Mouse (Mus musculus) embryonic facial prominence, embryonic 11.5 days (tissue): ENCODE data around the gene Ugt1a7c. TPM values are rescaled to one million over a fixed set of nuclear protein-coding genes. Genes with fewer than 3 reads are reported as not detected.
"Not testable (repeated sequence)": the region's sequence is repeated elsewhere in the genome, so short reads cannot be mapped to it uniquely, and the experiment has no call there.

ENCODE experiments used
- ATAC-seq: fragments of 200-750 bp; cut with Nextera tagmentation; replicated peaks from 2 replicates; pipeline ENCODE4 v1.8.0; 2017; ENCODE audit warnings: low read depth; ENCODE audit not compliant: insufficient number of reproducible peaks, low FRiP score, low TSS enrichment
- DNase-seq: peaks from one replicate; pipeline ENCODE4 v3.0.0-alpha.2; 2015; ENCODE audit warnings: low spot score
- H3K27ac ChIP-seq: fragments of 300-500 bp; sonication (generic); replicated peaks from 2 replicates; pipeline ENCODE4 v1.5.1; 2014; ENCODE audit warnings: mild to moderate bottlenecking, low read depth, low read length, control low read depth
- H3K27me3 ChIP-seq: fragments of 300-500 bp; sonication (generic); 2 replicates; pipeline ENCODE4 v1.6.1; 2014; ENCODE audit warnings: mild to moderate bottlenecking, low read length, moderate library complexity, mixed read lengths; ENCODE audit not compliant: control insufficient read depth, insufficient read depth
- H3K36me3 ChIP-seq: fragments of 300-500 bp; sonication (generic); replicated peaks from 2 replicates; pipeline ENCODE4 v1.6.1; 2014; ENCODE audit warnings: low read depth, mild to moderate bottlenecking, low read length, moderate library complexity, mixed read lengths; ENCODE audit not compliant: control insufficient read depth, insufficient read depth
- H3K4me1 ChIP-seq: fragments of 300-500 bp; sonication (generic); 2 replicates; pipeline ENCODE4 v1.6.1; 2014; ENCODE audit warnings: low read length, mixed read lengths; ENCODE audit not compliant: control insufficient read depth, insufficient read depth
- H3K4me2 ChIP-seq: fragments of 300-500 bp; sonication (generic); 2 replicates; pipeline ENCODE4 v1.6.1; 2014; ENCODE audit warnings: low read depth, mild to moderate bottlenecking, control low read depth, low read length, moderate library complexity
- H3K4me3 ChIP-seq: fragments of 300-500 bp; sonication (generic); 2 replicates; pipeline ENCODE4 v1.5.1; 2014; ENCODE audit warnings: low read depth, low read length, control low read depth
- H3K9ac ChIP-seq: fragments of 300-500 bp; sonication (generic); replicated peaks from 2 replicates; pipeline ENCODE4 v1.6.1; 2014; ENCODE audit warnings: mild to moderate bottlenecking, control low read depth, low read length
- H3K9me3 ChIP-seq: fragments of 300-500 bp; sonication (generic); replicated peaks from 2 replicates; pipeline ENCODE4 v1.6.1; 2016; ENCODE audit warnings: mild to moderate bottlenecking, low read length, inconsistent platforms, mixed read lengths; ENCODE audit not compliant: control insufficient read depth
- WGBS: fragments of 180-500 bp; shearing (Covaris S2); extraction: QIAGEN DNeasy Blood & Tissue Kit; methylation state at CpG from one replicate; pipeline ENCODE4 v1.1.7; 2014; 5-methylcytosine and 5-hydroxymethylcytosine counted together
- polyA plus RNA-seq: library from polyadenylated mRNA; unstranded; fragments of >200 nt; fragmentation: Nextera tagmentation; extraction: Ambion mirVana; gene quantifications from 2 replicates; pipeline ENCODE4 v1.2.1, GENCODE M21; 2014

The Ugt1a7c gene
- polyA plus RNA-seq = 0.77 and 0.84 TPM in 2 replicates

DNA sequence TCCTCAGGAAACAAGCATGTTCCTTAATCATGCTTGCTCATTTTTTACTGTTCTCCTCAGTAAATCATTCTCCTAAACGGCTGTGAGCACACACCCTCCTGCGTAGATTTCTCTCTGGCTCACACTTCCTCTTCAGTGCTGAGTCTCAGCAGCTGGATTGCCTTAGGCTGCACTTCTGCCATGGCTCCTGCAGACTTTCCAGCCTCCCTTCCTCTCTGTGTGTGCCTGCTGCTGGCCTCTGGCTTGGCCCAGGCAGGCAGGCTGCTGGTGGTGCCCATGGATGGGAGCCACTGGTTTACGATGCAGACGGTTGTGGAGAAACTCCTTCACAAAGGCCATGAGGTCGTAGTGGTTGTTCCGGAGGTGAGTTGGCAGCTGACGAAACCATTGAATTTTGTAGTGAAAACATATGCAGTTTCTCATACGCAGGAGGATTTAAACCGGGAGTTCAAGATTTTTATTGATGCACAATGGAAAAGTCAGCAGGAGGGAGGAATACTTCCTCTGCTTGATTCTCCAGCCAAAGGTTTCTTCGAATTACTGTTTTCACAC, at the start of gene Ugt1a7c:
Gene Ugt1a7c (plus strand): TSS at position 122 of the 552 bp plus-strand sequence.
- Histone ChIP-seq H3K9me3 (no peaks in the 10 kb centered on the region), H3K27me3 (no peaks in the 10 kb centered on the region), H3K36me3 (no peaks in the 10 kb centered on the region), H3K4me2 (no peak within 1 kb of the TSS), H3K27ac (no peak within 1 kb of the TSS), H3K9ac (no peak within 1 kb of the TSS; the same call in 1 of the 2 replicates), H3K4me1 (no peaks in the 10 kb centered on the region), H3K4me3 (no peak within 1 kb of the TSS)
- peak; percentile 24 for DNase-seq
- ATAC-seq = no peak
- WGBS = 52% methylated on average over 10 of the region's 10 CpGs

DNA sequence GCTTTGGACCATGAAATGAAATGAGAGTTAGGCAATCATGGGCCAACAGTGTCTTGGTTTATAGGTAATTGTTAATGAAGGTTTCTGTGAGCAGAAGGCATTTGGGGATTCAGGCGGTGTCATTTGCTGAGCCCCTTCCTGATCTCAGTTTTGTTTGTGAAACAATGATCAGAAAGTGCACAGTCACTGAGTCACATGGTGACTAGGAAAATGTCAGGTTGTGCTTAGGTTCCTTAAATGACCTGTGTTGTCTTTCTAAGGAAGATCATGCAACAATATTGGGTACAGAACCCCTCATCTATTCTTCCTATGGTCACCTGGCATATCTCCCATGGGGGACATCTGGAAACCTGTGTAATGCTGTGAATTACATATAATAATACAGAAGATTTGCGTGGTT, 47.5 kb upstream of the Ugt1a7c start:
- not testable (repeated sequence) for H3K9ac ChIP-seq, DNase-seq, H3K27ac ChIP-seq, ATAC-seq, H3K4me3 ChIP-seq, H3K4me2 ChIP-seq, H3K4me1 ChIP-seq, H3K27me3 ChIP-seq, H3K9me3 ChIP-seq, H3K36me3 ChIP-seq
- WGBS = 76% methylated on average over 2 of the region's 2 CpGs

DNA sequence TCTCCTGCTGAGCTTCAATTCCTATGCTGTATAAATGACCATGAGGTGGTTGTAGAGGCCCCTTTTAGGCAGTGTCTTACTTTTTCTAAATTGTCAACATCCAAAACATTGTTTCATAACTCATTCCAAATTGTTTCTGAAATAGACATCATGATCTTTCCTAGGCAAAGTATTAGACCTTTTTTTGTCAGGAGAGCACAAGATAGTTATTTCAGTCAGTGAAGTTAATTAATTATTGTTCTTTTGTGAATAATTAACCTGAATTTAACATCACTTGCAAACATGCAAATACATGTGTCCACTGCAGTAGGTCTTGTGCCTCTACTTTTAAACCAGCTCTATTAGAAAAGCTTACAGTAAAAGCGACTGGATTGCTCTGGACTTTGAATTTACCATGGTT, 39.8 kb upstream of the Ugt1a7c start, which contains the start of gene Ugt1a10:
Gene Ugt1a10 (plus strand): TSS at position 301 of the 400 bp plus-strand sequence.
- H3K9ac ChIP-seq = no peak within 1 kb of the TSS
- no peaks in the 10 kb centered on the region for H3K4me1 ChIP-seq
- no peaks in the 10 kb centered on the region for H3K36me3 ChIP-seq
- H3K27ac ChIP-seq = no peak within 1 kb of the TSS
- no peak within 1 kb of the TSS for H3K4me3 ChIP-seq
- H3K27me3 ChIP-seq = no peaks in the 10 kb centered on the region
- no peaks in the 10 kb centered on the region for H3K9me3 ChIP-seq
- ATAC-seq = no peak
- H3K4me2 ChIP-seq = no peak within 1 kb of the TSS
- 85% methylated on average over 1 of the region's 1 CpGs for WGBS
- no peak for DNase-seq

DNA sequence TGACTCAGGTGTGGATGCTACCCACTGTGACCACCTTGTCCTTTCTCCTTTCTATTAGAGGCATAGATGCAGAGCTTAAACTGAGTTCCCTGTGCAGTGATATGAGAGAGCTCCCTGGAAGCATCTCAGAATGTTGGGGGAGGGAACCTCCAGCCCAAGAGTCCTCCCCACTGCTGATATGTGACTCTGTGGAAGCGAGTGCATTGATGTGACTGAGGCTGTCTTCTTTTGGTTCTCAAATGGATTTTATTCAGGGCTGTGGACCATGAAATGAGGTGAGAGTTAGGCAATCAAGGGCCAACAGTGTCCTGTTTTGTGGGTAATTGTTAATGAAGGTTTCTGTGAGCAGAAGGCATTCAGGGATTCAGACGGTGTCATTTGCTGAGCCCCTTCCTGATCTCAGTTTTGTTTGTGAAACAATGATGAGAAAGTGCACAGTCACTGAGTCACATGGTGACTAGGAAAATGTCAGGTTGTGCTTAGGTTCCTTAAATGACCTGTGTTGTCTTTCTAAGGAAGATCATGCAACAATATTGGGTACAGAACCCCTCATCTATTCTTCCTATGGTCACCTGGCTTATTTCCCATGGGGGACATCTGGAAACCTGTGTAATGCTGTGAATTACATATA, 28.3 kb upstream of the Ugt1a7c start:
- H3K36me3 ChIP-seq, H3K9ac ChIP-seq, H3K4me2 ChIP-seq, H3K9me3 ChIP-seq, H3K4me3 ChIP-seq, H3K4me1 ChIP-seq, DNase-seq, H3K27ac ChIP-seq, H3K27me3 ChIP-seq, ATAC-seq: not testable (repeated sequence)
- 71% methylated on average over 1 of the region's 2 CpGs for WGBS

DNA sequence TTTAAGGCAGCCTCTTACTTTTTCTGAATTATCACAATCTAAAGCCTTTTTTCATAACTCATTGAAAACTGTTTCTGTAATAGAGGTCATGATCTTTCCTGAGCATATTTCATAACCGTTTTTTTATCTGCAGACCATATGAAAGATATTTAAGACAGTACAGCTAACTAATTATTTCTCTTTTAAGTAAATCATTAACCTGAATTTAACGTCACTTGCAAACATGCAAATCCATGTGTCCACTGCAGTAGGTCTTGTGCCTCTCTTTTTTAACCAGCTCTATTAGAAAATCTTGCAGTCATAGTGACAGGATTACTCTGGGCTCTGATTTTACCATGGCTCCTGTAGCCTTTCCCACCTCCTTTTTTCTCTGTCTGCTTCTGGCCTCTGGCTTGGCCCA, 24.4 kb upstream of the Ugt1a7c start, which contains the start of gene Ugt1a9:
Gene Ugt1a9 (plus strand): TSS at position 306 of the 400 bp plus-strand sequence.
- Histone ChIP-seq H3K27ac (no peak within 1 kb of the TSS), H3K9me3 (no peaks in the 10 kb centered on the region), H3K36me3 (no peaks in the 10 kb centered on the region), H3K4me1 (no peaks in the 10 kb centered on the region), H3K4me3 (no peak within 1 kb of the TSS), H3K9ac (no peak within 1 kb of the TSS), H3K27me3 (no peaks in the 10 kb centered on the region), H3K4me2 (no peak within 1 kb of the TSS)
- DNase-seq (no peak), ATAC-seq (no peak)
- WGBS = 67% methylated on average over 2 of the region's 2 CpGs

DNA sequence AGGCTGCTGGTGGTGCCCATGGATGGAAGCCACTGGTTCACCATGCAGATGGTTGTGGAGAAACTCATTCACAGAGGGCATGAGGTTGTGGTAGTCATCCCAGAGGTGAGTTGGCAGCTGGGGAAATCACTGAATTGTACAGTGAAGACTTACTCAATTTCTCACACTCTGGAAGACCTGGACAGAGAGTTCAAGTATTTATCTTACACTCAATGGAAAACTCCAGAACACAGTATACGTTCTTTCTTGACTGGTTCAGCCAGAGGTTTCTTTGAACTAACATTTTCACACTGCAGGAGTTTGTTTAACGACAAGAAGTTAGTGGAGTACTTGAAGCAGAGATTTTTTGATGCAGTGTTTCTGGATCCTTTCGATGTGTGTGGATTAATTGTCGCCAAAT, 24.0 kb upstream of the Ugt1a7c start:
- 84% methylated on average over 4 of the region's 4 CpGs for WGBS
- no peak overlapping the region for H3K9ac ChIP-seq
- H3K27me3 ChIP-seq = no peaks in the 10 kb centered on the region
- no peaks in the 10 kb centered on the region for H3K4me1 ChIP-seq
- no peaks in the 10 kb centered on the region for H3K9me3 ChIP-seq
- DNase-seq = no peak
- H3K4me3 ChIP-seq = no peak overlapping the region
- H3K4me2 ChIP-seq = no peak overlapping the region
- no peak overlapping the region for H3K27ac ChIP-seq
- H3K36me3 ChIP-seq = no peaks in the 10 kb centered on the region
- ATAC-seq = no peak

DNA sequence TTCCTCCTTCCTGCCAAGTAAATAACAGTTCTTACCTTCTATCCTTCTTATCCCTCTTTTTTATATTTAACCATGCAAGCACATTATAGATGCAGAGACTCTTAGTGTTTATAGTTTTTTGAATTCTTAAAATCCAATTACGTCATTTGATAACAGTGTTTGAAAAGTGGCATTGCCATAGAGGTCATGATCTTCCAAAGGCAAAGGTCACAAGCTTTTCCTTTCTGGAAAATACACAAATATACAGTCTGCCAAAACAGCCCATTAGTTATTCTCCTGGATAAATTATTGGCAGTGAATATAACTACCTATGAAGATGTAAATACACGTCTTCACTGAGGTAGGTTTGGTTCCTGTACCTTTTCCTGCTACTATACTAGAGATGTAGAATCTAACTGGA, 20.4 kb upstream of the Ugt1a7c start:
- Histone ChIP-seq H3K4me1 (no peaks in the 10 kb centered on the region), H3K27ac (no peak overlapping the region), H3K9ac (no peak overlapping the region), H3K36me3 (no peaks in the 10 kb centered on the region), H3K4me3 (no peak overlapping the region), H3K27me3 (no peaks in the 10 kb centered on the region), H3K4me2 (no peak overlapping the region), H3K9me3 (no peaks in the 10 kb centered on the region)
- WGBS = 80% methylated on average over 2 of the region's 2 CpGs
- ATAC-seq (no peak), DNase-seq (no peak)

DNA sequence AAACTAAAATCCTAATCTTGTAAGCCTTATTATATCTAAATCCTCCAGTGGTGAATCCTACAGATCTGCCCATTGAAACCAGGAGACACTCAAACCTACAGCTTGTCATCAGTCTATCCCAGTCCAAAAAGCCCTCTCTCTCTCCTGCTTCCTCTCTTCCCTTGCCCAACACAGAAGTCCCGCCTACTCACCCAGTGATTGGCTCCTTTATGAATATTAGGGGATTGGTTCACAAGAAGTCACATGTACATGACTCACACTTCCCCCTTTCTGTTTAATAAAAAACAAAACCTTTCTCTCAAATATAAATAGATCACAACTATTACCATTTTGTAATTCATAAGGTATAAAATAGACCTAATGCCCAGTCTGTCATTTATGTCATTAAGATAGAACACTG, 17.7 kb upstream of the Ugt1a7c start:
- no peak for ATAC-seq
- DNase-seq = no peak
- Histone ChIP-seq H3K36me3 (no peaks in the 10 kb centered on the region), H3K27ac (no peak overlapping the region), H3K4me3 (no peak overlapping the region), H3K4me1 (no peaks in the 10 kb centered on the region), H3K9me3 (no peaks in the 10 kb centered on the region), H3K27me3 (no peaks in the 10 kb centered on the region), H3K4me2 (no peak overlapping the region), H3K9ac (no peak overlapping the region)
- 85% methylated on average over 1 of the region's 1 CpGs for WGBS
